Mouse (Mus musculus): ENCODE results near the gene Lmna.

GRCm38 (mm10) chr3:88483621-88484020 lies 26.1 kb downstream of the Lmna start:
- peak; percentile 90 for TF ChIP-seq CTCF (IDR thresholded peaks at IDR 0.05; ENCODE audit: low read depth, low read length)
- TF ChIP-seq POLR2A (IDR thresholded peaks at IDR 0.05; ENCODE audit: insufficient read depth, low read length): no peak
